Mouse (Mus musculus): ENCODE measurements around the gene Vps50. TPM values are rescaled to one million over a fixed set of nuclear protein-coding genes. Genes with fewer than 3 reads are reported as not detected.
"Not testable (repeated sequence)": the region's sequence is repeated elsewhere in the genome, so short reads cannot be mapped to it uniquely, and the experiment has no call there.

Vps50 gene
- polyA plus RNA-seq, 1 experiment from 2014 or later = 29.2 TPM

DNA sequence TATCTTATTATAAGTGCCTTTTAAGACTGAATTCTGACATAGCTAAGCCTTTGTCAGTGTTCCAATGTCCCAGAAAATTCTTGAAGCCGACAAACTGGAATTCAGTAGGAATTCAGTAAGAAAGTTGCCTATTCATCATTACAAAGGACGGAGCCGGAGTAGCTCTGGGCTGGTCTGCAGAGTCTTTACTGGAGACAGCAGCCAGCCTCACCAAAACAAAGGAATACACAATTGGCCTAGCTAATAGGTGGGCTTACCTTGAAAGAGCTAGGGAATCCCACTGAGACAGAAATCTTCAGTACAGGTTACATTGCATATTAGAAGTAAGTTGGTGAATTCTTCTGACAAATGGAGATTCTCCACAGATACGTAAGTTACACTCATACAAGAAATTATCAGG is 59.0 kb downstream of the Vps50 start:
- Histone ChIP-seq H3K36me3 (ENCODE audit: insufficient read depth, low read length) (no peaks in the 10 kb centered on the region), H3K9ac (replicated peaks; ENCODE audit: low read length) (no peak overlapping the region), H3K4me2 (replicated peaks; ENCODE audit: low read depth, low read length) (no peak overlapping the region), H3K4me1 (ENCODE audit: insufficient read depth, low read length) (no peaks in the 10 kb centered on the region), H3K27me3 (ENCODE audit: insufficient read depth, low read length) (no peaks in the 10 kb centered on the region), H3K4me3 (ENCODE audit: low read length) (no peak overlapping the region), H3K27ac (ENCODE audit: low read length) (no peak overlapping the region), H3K9me3 (ENCODE audit: low read length) (no peaks in the 10 kb centered on the region)
- no peak for ATAC-seq (ENCODE audit: low FRiP score, low TSS enrichment)
- WGBS = 95% methylated on average over 4 of the region's 4 CpGs

DNA sequence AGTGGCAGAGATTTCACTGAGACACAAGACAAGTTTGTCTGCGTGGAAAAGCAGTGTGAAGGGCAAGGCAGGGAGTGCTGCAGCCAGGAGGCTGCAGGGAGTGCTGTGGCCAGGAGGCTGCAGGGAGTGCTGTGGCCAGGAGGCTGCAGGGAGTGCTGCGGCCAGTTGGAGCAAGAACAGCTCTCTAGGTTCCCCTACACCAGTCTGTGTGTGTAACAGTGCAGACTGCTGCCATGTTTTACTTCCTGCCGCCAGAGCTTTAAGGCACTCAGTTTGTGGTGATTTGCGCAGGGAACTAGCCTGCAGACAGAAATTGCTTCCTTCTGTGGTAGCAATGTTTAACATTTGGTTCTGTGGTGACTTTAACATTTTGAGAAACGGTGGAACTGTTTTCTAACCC is 61.8 kb downstream of the Vps50 start:
- H3K4me3 ChIP-seq (ENCODE audit: low read length) = no peak overlapping the region
- H3K27ac ChIP-seq (ENCODE audit: low read length) = no peak overlapping the region
- no peak overlapping the region for H3K4me2 ChIP-seq (replicated peaks; ENCODE audit: low read depth, low read length)
- H3K9ac ChIP-seq (replicated peaks; ENCODE audit: low read length) = no peak overlapping the region
- ATAC-seq (ENCODE audit: low FRiP score, low TSS enrichment) = no peak
- H3K4me1 ChIP-seq (ENCODE audit: insufficient read depth, low read length) = no peaks in the 10 kb centered on the region
- H3K27me3 ChIP-seq (ENCODE audit: insufficient read depth, low read length) = no peaks in the 10 kb centered on the region
- H3K9me3 ChIP-seq (ENCODE audit: low read length) = no peaks in the 10 kb centered on the region
- 57% methylated on average over 5 of the region's 5 CpGs for WGBS
- no peaks in the 10 kb centered on the region for H3K36me3 ChIP-seq (ENCODE audit: insufficient read depth, low read length)

DNA sequence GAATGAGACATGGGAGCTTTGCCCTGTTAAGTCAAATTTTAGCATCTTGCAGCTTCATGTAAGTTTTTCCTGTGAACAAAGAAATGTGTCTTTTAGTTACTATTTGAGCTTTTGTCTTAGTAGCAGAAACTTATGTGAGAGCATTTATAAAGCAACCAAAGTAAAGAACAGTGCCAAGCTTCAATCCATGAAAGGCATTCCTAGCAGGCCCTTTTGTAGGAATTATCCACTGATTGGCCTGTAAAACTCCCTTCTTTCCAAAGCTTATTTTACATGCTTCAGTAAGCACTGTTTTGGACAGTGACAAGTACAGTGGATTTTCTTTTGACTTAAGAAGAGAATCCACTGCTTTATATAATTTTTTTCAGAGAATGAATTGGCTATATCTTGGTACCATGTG is 64.1 kb downstream of the Vps50 start:
- Histone ChIP-seq H3K9me3 (ENCODE audit: low read length) (no peaks in the 10 kb centered on the region), H3K4me1 (ENCODE audit: insufficient read depth, low read length) (no peaks in the 10 kb centered on the region), H3K4me2 (replicated peaks; ENCODE audit: low read depth, low read length) (no peak overlapping the region), H3K27ac (ENCODE audit: low read length) (no peak overlapping the region), H3K9ac (replicated peaks; ENCODE audit: low read length) (no peak overlapping the region), H3K27me3 (ENCODE audit: insufficient read depth, low read length) (no peaks in the 10 kb centered on the region), H3K36me3 (ENCODE audit: insufficient read depth, low read length) (peaks cover 5% of the 10 kb centered on the region; the same call in 1 of the 2 replicates), H3K4me3 (ENCODE audit: low read length) (no peak overlapping the region)
- ATAC-seq (ENCODE audit: low FRiP score, low TSS enrichment) = no peak

DNA sequence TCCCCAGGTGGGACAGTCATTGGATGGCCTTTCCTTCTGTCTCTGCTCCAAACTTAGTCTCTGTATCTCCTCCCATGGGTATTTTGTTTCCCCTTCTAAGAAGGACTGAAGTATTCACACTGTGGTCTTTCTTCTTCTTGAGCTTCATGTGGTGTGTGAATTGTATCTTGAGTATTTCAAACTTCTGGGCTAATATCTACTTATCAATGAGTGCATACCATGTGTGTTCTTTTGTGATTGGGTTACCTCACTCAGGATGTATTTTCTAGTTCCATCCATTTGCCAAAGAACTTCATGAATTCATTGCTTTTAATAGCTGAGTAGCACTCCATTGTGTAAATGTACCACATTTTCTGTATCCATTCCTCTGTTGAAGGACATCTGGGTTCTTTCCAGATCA is 65.9 kb downstream of the Vps50 start:
- H3K36me3 ChIP-seq (ENCODE audit: insufficient read depth, low read length); H3K9me3 ChIP-seq (ENCODE audit: low read length); H3K4me3 ChIP-seq (ENCODE audit: low read length); H3K27ac ChIP-seq (ENCODE audit: low read length); H3K9ac ChIP-seq (replicated peaks; ENCODE audit: low read length); H3K27me3 ChIP-seq (ENCODE audit: insufficient read depth, low read length); H3K4me1 ChIP-seq (ENCODE audit: insufficient read depth, low read length); H3K4me2 ChIP-seq (replicated peaks; ENCODE audit: low read depth, low read length); ATAC-seq (ENCODE audit: low FRiP score, low TSS enrichment): not testable (repeated sequence)

DNA sequence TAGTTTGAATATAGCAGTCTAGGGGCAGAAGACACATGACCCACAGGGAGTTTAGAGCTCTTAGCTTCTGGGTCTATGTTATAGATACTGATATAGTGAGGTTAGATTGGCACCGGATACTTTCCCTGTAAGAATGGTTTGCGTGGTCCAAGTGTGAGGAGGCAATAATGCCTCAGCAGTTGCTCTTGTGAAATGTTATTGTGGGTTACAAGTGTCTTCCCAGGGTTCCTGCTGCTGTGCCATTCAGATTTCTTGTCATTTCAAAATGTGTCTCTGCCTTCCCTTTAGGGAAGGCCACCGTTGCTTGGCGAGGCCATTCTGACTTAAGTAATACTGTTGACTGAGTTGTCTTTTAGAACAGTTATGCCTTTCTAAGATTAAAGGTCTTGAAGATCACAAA is 66.8 kb downstream of the Vps50 start:
- Histone ChIP-seq H3K9ac (replicated peaks; ENCODE audit: low read length) (no peak overlapping the region), H3K36me3 (ENCODE audit: insufficient read depth, low read length) (peaks cover 5% of the 10 kb centered on the region; the same call in 1 of the 2 replicates), H3K27me3 (ENCODE audit: insufficient read depth, low read length) (no peaks in the 10 kb centered on the region), H3K4me2 (replicated peaks; ENCODE audit: low read depth, low read length) (no peak overlapping the region), H3K4me3 (ENCODE audit: low read length) (no peak overlapping the region), H3K9me3 (ENCODE audit: low read length) (no peaks in the 10 kb centered on the region), H3K27ac (ENCODE audit: low read length) (no peak overlapping the region), H3K4me1 (ENCODE audit: insufficient read depth, low read length) (no peaks in the 10 kb centered on the region)
- 94% methylated on average over 4 of the region's 4 CpGs for WGBS
- no peak for ATAC-seq (ENCODE audit: low FRiP score, low TSS enrichment)

DNA sequence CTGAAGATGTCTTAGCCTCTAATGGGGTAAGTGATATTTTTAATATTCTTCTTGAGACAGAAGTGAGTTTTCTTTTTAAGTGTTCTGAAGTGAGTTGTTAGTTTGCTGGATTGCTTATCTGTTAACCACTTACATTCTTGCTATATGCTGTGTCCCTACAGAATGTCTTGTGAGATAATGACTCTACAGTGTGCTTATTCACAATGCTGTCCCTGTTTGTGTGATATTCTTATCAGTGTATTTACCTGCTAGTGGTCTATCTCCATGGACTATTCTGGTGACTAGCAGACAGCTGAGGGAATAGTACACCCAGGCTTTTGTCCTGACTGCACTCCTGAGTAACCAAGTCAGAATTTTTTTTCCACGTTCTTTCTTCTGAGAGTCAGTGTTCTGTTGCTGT is 67.5 kb downstream of the Vps50 start:
- Histone ChIP-seq H3K27ac (ENCODE audit: low read length) (no peak overlapping the region), H3K4me2 (replicated peaks; ENCODE audit: low read depth, low read length) (no peak overlapping the region), H3K27me3 (ENCODE audit: insufficient read depth, low read length) (no peaks in the 10 kb centered on the region), H3K4me1 (ENCODE audit: insufficient read depth, low read length) (no peaks in the 10 kb centered on the region), H3K9me3 (ENCODE audit: low read length) (no peaks in the 10 kb centered on the region), H3K4me3 (ENCODE audit: low read length) (no peak overlapping the region), H3K9ac (replicated peaks; ENCODE audit: low read length) (no peak overlapping the region), H3K36me3 (ENCODE audit: insufficient read depth, low read length) (peaks cover 5% of the 10 kb centered on the region; the same call in 1 of the 2 replicates)
- WGBS = 91% methylated on average over 1 of the region's 1 CpGs
- ATAC-seq (ENCODE audit: low FRiP score, low TSS enrichment) = no peak

DNA sequence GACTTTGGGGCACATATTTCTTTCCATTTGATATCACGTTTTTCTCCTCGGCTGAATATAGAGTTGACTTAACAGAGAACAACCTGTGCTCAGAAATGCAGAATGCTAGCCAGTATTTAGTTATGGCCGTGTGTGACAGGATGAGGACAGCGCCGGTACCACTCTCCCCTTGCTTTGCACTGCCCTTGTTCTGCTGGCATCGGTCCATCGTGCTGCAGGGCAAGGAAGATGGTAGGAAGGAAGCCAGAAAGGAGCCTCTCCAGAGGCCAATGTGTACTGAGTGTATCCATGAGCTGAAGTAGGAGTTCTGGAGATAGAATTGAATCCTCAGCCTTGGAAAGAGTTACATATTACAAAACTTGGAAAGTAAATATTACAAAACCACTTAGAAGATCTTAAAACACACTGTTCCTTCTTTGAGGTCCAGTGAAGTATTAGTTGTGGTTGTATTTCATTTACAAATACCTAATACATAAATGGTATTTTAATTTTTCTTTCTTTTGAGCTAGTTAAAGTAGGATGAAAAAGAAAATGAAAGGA is 69.0 kb downstream of the Vps50 start:
- Histone ChIP-seq H3K9ac (replicated peaks; ENCODE audit: low read length) (no peak overlapping the region), H3K27me3 (ENCODE audit: insufficient read depth, low read length) (no peaks in the 10 kb centered on the region)
- ATAC-seq (ENCODE audit: low FRiP score, low TSS enrichment) = no peak

DNA sequence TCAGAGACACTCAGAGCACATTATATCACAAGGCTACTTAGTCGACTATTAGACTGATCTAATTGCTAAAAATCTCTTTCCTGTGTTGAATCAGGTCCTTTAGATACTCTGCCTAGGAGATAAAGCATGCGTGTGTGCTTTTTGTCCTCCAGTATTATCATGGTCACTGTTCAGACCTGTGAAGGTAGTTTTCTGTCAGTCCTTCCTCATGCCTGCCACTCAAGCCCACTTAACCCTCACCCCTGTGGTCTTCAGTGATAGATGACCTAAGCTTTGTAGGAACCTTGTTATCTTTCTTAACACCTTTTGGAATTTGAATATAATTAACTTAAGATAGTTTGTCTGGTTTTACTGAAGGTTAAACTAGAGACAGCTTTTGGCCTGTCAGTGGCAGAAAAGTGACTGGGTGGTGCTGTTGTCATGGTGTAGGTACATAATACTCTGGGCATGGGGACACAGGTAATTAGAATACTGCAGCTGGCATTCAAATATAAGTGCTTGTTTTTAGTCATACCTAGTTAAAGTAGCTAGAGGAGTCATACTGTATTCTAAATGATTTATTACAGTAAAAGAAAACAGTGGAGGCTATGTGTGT is 74.1 kb downstream of the Vps50 start:
- Histone ChIP-seq H3K9ac (replicated peaks; ENCODE audit: low read length) (no peak overlapping the region), H3K4me3 (ENCODE audit: low read length) (no peak overlapping the region), H3K27me3 (ENCODE audit: insufficient read depth, low read length) (no peaks in the 10 kb centered on the region), H3K36me3 (ENCODE audit: insufficient read depth, low read length) (peaks cover 12% of the 10 kb centered on the region; the same call in 1 of the 2 replicates), H3K4me1 (ENCODE audit: insufficient read depth, low read length) (no peaks in the 10 kb centered on the region), H3K9me3 (ENCODE audit: low read length) (no peaks in the 10 kb centered on the region), H3K4me2 (replicated peaks; ENCODE audit: low read depth, low read length) (no peak overlapping the region), H3K27ac (ENCODE audit: low read length) (no peak overlapping the region)
- no peak for ATAC-seq (ENCODE audit: low FRiP score, low TSS enrichment)
- 75% methylated on average over 2 of the region's 2 CpGs for WGBS

More for the DNA sequence above, 69.0 kb downstream of the Vps50 start:
- Histone ChIP-seq H3K4me2 (replicated peaks; ENCODE audit: low read depth, low read length) (no peak overlapping the region), H3K9me3 (ENCODE audit: low read length) (no peaks in the 10 kb centered on the region), H3K36me3 (ENCODE audit: insufficient read depth, low read length) (peaks cover 13% of the 10 kb centered on the region; the same call in 1 of the 2 replicates), H3K4me1 (ENCODE audit: insufficient read depth, low read length) (no peaks in the 10 kb centered on the region), H3K27ac (ENCODE audit: low read length) (no peak overlapping the region), H3K4me3 (ENCODE audit: low read length) (no peak overlapping the region)
- WGBS = 90% methylated on average over 7 of the region's 7 CpGs

DNA sequence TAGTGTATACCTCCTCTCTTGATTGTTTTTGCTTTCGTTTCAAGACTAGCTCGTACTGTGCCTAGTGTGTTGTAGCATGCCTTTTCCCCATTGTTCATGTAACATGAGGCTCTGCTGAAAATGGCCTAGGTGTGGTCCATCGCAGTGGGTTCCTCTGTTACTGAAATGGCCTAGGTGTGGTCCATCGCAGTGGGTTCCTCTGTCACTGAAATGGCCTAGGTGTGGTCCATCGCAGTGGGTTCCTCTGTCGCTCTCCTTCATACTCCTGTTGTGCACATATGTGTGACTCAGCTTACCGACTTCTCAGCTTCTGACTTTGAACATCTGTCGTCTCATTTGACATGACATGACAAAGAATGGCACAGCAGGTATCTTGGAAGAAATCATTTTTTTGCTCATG is 75.6 kb downstream of the Vps50 start:
- Histone ChIP-seq H3K4me3 (ENCODE audit: low read length) (no peak overlapping the region), H3K27me3 (ENCODE audit: insufficient read depth, low read length) (no peaks in the 10 kb centered on the region), H3K27ac (ENCODE audit: low read length) (no peak overlapping the region), H3K4me1 (ENCODE audit: insufficient read depth, low read length) (no peaks in the 10 kb centered on the region), H3K9me3 (ENCODE audit: low read length) (no peaks in the 10 kb centered on the region), H3K4me2 (replicated peaks; ENCODE audit: low read depth, low read length) (no peak overlapping the region), H3K9ac (replicated peaks; ENCODE audit: low read length) (no peak overlapping the region), H3K36me3 (ENCODE audit: insufficient read depth, low read length) (peaks cover 12% of the 10 kb centered on the region; the same call in 1 of the 2 replicates)
- 92% methylated on average over 8 of the region's 8 CpGs for WGBS
- ATAC-seq (ENCODE audit: low FRiP score, low TSS enrichment) = no peak

DNA sequence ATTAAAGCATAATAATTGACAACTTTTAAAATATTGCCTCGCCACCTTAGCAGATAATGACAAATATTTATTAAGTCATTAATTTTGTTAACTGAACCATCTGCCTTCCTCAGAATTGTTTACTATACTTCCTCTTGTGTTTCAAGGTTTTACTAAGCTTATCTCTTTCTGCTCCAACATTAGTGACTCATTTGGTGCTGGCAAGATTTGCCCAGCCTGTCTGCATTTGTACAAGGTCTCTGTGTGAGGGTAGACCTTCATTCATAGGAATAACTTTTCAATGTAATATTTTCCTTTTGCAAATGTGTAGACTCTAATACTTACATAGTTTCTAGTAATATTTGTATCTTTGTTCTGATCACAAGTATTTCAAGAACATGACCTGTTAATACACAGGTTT is 87.2 kb downstream of the Vps50 start:
- no peaks in the 10 kb centered on the region for H3K4me1 ChIP-seq (ENCODE audit: insufficient read depth, low read length)
- no peak overlapping the region for H3K27ac ChIP-seq (ENCODE audit: low read length)
- 89% methylated on average over 1 of the region's 1 CpGs for WGBS
- H3K36me3 ChIP-seq (ENCODE audit: insufficient read depth, low read length) = no peaks in the 10 kb centered on the region
- no peaks in the 10 kb centered on the region for H3K9me3 ChIP-seq (ENCODE audit: low read length)
- no peaks in the 10 kb centered on the region for H3K27me3 ChIP-seq (ENCODE audit: insufficient read depth, low read length)
- H3K4me3 ChIP-seq (ENCODE audit: low read length) = no peak overlapping the region
- no peak for ATAC-seq (ENCODE audit: low FRiP score, low TSS enrichment)
- H3K9ac ChIP-seq (replicated peaks; ENCODE audit: low read length) = no peak overlapping the region
- H3K4me2 ChIP-seq (replicated peaks; ENCODE audit: low read depth, low read length) = no peak overlapping the region
